Mouse (Mus musculus) c-Kit-negative CD71-positive TER-119-positive erythroid progenitor cells, embryonic 14.5 days (primary cell): ENCODE measurements around the gene Il17rd.

Experiments used
- DNase-seq: peaks from one replicate; pipeline ENCODE4 v3.0.0-alpha.2; 2013; ENCODE audit warnings: low read depth, low spot score

Il17rd gene

GRCm38 (mm10) chr14:27094247-27094646 is 55.5 kb downstream of the Il17rd start:
- DNase-seq, result no peak

- no peak for DNase-seq
These were observed 57.4 kb downstream of the Il17rd start for GRCm38 (mm10) chr14:27096133-27096532.

DNA sequence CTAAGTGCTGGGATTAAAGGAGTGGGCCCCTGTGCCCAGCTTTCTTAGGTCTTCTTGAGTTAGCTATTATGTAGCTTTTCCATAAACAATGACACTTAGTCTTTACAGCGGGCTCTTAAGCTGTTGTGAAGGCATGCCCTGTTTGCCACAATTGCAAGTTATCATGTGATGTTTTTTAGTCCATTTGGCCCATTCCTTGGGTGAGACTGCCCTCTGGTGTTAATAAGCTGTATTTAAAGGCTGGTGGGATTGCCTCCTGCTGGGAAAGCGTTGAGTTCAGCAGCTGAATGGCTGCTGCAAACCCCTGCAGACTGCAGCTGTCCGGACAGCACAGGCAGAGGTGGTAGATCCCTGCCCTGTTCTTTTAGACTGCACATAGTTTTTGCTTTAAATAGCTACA is 58.0 kb downstream of the Il17rd start:
- no peak for DNase-seq

- no peak for DNase-seq
These were observed 63.0 kb downstream of the Il17rd start for GRCm38 (mm10) chr14:27101735-27102134.

DNA sequence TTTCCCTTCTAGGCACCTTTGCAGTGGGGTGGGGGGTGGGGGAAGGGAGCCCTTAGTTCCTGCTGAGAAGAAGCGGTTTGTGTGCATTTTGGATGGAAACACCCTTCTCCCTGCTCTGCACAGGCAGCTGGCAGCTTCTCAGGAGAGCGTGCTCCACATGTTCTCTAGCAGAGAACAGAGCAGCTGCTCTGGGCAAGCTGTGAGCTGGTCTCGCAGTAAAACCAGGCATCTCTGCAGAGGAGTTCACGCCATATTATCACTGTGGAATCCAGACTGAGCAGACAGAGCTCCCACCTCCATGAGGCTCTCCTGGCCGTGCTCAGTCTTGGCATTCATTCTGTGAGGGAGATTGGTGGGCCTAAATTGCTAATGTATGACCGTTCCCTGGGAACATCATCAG is 64.0 kb downstream of the Il17rd start:
- no peak for DNase-seq

GRCm38 (mm10) chr14:27105731-27106457 is 67.2 kb downstream of the Il17rd start:
- no peak for DNase-seq

- no peak for DNase-seq
These were observed 70.2 kb downstream of the Il17rd start for GRCm38 (mm10) chr14:27108748-27109504.

DNA sequence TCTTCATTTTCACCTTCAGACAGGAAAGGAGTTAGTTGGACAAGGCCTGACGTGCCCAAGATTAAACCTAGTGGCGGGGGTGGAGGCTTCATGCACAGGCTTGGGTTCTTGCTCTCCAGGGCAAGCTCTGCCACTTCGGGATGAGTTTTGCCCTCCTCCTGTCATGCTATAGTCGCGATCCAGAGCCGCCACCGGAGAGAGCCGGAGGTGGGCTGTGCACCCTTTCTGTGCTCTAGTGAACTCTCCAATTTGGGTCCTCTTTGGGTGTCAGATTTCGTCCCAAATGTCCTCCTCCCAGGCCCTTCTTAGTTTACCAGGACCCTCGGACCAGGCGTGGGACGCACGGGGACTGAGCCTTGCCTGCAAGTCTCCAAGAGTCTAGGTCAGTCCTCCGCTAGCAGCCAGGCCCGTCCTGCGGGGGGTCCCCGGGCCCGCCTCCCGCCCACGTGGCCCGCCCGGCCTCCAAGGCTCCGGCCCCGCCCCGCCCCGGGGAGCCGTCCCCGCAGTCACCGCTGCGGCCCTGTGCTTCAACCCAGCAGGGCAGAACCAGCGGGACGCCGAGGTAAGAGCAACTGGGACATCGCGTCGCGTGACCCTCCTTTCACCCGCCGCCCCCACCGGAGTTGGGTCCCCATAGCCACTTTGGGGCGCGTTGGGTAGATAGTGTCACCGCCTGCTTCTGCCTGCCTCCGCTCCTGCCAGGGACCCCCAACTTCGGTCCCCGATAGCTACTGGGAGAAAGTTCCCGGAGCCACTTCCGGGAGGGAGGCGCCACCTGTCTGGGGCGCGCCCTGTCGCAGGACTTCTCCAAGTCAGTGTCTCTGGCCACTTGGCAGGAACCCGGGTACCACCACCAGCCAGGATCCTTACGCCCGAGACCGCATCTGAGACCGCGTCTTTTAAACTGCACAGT is 75.9 kb downstream of the Il17rd start, which contains the start of gene Arhgef3:
Gene Arhgef3 (plus strand): TSS at position 538 of the 913 bp plus-strand sequence.
- no peak for DNase-seq

GRCm38 (mm10) chr14:27115275-27115660 is 76.5 kb downstream of the Il17rd start:
- DNase-seq, result no peak

- DNase-seq, result no peak
These were observed 77.2 kb downstream of the Il17rd start for GRCm38 (mm10) chr14:27115991-27116390.

GRCm38 (mm10) chr14:27116577-27117165 is 77.9 kb downstream of the Il17rd start:
- DNase-seq, result no peak

GRCm38 (mm10) chr14:27118546-27118945 is 79.8 kb downstream of the Il17rd start:
- no peak for DNase-seq

DNA sequence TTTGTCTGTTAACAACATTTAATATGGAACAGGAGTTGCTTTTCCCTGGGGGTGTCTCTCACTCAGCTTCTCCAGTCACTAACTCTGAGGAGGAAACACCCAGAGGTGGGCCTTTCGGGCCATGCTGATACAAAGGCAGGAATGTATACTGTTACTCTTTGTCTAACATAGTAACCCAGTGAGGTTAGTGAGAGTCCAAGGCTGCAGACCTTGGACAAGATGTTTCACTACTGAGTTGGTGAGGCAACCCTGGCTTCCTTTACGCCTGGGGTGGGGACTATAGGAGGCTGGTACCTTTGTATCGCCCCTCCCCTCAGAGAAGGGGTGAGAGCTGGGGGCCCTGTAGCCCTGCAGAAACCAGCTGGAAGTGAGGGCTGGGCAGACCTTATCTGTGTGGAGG is 83.9 kb downstream of the Il17rd start:
- DNase-seq, result no peak

DNA sequence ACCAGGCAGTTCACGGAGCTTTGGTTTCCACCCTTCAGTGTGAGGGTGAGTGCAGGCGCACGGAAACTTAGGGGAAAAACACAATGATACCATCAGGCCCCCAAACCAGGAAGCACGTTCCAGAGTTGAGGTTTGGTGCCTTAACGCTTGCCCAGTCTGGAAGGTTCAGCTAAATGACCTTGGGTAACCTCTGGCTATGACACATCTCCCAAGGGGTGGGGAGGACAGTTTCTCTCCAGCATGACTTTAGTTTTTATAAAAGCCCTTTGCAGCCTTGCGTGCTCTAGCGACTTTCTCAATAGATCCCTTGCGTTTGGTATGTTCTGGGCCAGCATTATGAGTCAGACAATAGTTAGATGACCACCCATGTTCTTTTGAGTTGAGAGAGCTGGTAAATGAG is 84.8 kb downstream of the Il17rd start:
- no peak for DNase-seq

DNA sequence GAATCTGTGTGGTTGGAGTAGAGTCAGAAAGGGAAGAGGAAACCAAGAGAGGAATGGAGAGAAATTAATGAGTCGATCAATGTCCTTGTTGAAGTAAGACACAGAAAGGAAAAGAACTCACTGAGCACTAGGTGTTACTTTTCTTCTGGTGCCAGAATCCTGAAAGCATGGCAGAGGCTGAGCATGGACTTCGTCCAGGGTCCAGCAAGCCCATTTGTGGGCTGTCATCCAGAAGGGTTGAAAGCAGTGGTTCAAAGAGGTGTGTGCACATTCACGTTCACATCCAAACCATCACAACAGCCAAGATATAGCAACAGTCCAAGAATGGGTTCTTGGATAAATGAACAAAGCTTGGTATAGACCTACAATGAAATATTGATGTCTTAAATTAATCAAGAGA is 91.3 kb downstream of the Il17rd start:
- DNase-seq, result no peak

DNA sequence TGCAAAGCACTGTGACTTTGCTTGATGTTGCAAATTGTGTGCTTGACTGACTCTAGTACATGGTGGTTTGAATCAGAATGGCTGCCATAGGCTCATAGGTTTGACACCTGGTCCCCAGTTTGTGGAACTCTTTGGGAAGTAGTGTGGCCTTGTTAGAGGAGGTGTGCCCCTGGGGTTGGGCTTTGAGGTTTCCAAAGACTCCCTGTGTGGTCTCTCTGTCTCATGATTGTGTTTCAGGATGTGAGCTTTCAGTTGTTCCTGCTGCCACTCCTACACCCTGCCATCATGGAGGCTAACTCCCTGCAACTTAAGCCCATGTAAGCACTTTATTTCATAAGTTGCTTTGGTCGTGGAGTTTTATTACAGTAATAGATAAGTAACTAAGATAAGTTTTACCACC is 91.9 kb downstream of the Il17rd start:
- DNase-seq, result no peak

- no peak for DNase-seq
These were observed 92.8 kb downstream of the Il17rd start for GRCm38 (mm10) chr14:27131521-27131920.

GRCm38 (mm10) chr14:27138891-27139290 is 100.2 kb downstream of the Il17rd start:
- DNase-seq, result no peak

GRCm38 (mm10) chr14:27139968-27140367 is 101.2 kb downstream of the Il17rd start:
- no peak for DNase-seq

- DNase-seq, result no peak
These were observed 102.7 kb downstream of the Il17rd start for GRCm38 (mm10) chr14:27141486-27141885.

DNA sequence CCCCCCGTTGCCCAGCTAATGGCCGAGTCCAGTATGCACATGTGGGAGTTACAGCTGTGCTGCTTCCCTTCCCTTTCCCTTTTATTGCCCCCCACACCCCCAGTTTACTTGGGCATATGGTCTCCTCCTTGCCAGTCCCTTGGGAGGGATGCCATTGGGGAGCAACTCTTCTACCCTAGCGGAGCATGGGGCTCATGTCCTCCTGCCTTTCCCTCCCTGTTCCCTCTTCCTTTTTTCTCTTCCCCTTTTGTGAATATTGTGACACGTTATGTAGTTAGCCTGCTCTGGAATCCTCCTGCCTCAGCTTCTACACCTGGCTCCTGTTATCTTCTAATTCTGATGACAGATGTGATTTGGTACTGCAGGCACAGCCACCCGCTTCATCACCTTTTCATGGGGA is 103.9 kb downstream of the Il17rd start:
- DNase-seq, result no peak
